Mouse (Mus musculus) cerebellum, adult 11 months (tissue): ENCODE data around the gene Cox6a1.
A peak's percentile ranks its signal among the peaks of the same experiment; 100 is the strongest.
"Not testable (repeated sequence)": the region's sequence is repeated elsewhere in the genome, so short reads cannot be mapped to it uniquely, and the experiment has no call there.

ENCODE experiments used
- DNase-seq: peaks from one replicate; pipeline ENCODE4 v3.0.0; 2022

Gene Cox6a1

DNA sequence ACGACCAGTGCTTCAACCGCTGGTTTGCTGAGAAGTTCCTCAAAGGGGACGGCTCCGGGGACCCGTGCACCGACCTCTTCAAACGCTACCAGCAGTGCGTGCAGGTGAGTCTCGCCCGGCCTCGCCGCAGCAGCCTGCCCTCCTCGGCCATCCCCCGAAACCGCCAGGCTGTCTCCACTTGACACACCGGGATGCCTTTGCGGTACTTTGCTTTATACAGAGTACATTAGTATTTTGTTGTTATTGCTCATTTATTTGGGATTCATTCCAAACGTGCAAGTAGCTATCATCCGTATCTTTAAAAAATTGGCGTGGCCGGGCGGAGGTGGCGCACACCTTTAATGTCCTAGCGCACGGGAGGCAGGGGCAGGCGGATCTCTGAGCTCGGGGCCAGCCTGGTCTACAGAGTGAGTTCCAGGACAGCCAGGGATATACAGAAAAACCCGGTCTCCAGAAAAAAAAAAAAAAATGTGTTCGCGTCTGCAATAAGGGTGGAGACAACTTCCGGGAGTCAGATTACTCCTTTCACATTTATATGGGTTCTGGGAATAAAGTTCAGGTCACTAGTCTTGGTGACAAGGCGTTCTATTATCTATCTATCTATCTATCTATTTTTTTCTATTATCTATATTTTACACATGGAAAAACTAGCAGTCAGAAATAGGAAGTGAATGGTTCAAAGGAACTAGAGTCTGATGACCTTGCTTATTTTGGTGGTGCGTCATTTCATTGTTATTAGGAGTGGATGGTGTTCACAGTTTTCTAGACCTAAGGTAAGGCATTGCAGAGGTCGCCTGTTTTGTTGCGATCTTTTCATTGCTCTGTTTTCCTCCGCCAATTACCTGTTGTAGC lies 7.2 kb downstream of the Cox6a1 start:
- no peak for DNase-seq

GRCm38 (mm10) chr5:115340577-115341313 lies 8.0 kb downstream of the Cox6a1 start, which contains the start of the genes Gatc and Triap1:
Gene Gatc, minus strand, starts transcription at chr5:115341178.
Gene Triap1, plus strand, starts transcription at chr5:115341225.
- DNase-seq: peak; percentile 85

- DNase-seq: no peak
Measured at GRCm38 (mm10) chr5:115340007-115340406, 8.8 kb downstream of the Cox6a1 start.

DNA sequence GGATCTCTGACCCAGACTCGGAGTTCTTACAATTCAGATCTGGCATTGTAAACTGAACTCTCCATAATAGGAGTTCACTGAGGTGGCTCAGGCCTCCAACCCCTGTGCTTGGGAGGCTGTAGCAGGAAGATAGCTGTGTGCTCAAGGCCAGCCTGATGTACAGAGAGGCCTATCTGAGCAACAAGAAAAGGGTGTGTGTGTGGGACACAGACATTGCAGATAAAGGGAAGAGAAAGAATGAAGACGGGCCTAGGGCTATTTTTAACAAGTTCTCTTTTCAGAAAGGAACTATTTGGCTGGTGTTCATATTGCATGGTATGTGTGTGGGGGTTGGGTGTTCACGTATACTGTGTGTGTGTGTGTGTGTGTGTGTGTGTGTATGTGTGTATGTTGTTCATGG lies 15.2 kb downstream of the Cox6a1 start:
- no peak for DNase-seq

- DNase-seq: no peak
Measured at GRCm38 (mm10) chr5:115330955-115331354, 17.8 kb downstream of the Cox6a1 start.

DNA sequence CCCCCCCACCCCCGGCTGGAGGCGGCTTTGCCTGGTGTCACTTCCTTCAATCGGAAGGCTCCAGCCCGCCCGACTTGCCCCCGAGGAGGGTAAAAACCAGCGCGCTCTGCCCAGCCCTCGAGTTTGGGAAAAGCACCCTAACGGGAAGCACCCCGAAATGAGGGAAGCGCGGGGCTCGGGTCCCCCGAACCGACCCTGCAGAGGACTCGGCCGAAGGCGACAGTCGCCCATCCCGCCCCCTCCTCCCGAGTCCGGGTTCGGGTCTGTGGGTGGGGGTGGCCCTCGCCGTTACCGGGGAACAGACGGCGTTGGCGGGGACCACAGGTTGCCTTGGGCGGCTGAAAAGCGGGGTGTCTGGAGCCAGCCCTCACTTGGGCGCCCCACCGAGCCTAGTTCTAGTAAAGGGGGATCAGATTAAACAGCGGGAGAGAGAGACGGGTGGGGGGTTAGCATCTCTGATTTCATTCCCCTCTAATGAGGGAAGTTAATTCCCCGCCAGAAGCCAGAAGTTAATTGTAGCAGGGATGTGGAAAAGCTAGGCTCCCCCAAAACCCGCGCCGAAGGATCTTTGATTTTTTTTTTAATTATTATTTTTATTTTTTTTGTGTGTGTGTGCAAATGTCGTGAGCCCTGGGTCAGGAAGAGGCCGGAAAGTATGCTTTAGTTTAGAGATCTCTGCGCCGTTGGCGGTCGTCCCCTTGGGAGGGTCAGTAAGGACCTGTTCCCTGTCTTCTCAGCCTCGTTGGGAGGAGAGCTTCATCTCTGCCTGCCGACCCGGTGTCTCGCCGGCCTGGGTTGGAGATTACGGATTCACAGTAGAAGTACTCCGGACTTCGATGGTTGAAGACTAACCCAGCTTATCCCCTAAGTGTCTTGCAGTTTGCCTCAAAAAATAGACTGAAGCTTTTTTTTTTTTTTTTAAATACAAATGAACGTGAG lies 20.9 kb downstream of the Cox6a1 start:
- DNase-seq: peak; percentile 44

GRCm38 (mm10) chr5:115326875-115327609 lies 21.7 kb downstream of the Cox6a1 start, which contains the start of gene Srsf9:
Gene Srsf9, plus strand, starts transcription at chr5:115327177.
- peak; percentile 96 for DNase-seq

- DNase-seq: no peak
Measured at GRCm38 (mm10) chr5:115326256-115326831, 22.4 kb downstream of the Cox6a1 start.

- peak; percentile 68 for DNase-seq
Measured at GRCm38 (mm10) chr5:115319004-115319940, 29.5 kb downstream of the Cox6a1 start.

DNA sequence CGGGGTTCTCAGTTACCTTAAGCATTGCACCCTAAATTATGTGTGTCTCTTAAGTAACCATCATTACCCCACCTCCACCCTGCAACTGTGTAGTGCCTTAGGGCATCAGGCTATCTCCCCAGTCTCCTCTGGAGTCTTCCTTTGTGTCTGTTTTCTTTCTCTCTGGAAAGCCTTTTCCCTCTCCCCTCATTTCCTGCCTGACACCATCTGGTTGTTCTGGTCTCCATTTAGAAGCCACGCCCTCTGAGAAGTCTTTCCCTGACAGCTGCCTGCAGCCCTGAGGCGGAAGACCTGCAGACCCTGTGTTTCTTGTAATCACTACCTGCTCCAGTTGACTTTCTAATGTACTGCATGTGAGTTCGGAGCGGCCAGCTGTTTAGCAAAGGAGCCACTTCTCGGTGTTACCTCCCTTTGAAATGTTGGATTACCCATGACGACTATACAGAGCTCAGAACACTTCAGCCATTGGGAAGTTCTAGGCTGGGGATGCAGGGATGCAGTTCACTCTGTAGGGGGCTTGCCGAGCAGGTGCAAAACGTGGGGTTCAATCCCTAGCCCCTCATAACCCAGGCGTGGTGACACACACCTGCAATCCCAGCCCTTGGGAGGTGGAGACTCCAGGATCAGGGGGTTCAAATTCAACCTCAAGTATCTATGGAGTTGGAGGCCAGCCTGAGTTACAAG lies 31.0 kb downstream of the Cox6a1 start:
- DNase-seq: no peak

- DNase-seq: no peak
Measured at GRCm38 (mm10) chr5:115316968-115317644, 31.7 kb downstream of the Cox6a1 start.

- DNase-seq: no peak
Measured at GRCm38 (mm10) chr5:115313668-115313943, 35.2 kb downstream of the Cox6a1 start.

DNA sequence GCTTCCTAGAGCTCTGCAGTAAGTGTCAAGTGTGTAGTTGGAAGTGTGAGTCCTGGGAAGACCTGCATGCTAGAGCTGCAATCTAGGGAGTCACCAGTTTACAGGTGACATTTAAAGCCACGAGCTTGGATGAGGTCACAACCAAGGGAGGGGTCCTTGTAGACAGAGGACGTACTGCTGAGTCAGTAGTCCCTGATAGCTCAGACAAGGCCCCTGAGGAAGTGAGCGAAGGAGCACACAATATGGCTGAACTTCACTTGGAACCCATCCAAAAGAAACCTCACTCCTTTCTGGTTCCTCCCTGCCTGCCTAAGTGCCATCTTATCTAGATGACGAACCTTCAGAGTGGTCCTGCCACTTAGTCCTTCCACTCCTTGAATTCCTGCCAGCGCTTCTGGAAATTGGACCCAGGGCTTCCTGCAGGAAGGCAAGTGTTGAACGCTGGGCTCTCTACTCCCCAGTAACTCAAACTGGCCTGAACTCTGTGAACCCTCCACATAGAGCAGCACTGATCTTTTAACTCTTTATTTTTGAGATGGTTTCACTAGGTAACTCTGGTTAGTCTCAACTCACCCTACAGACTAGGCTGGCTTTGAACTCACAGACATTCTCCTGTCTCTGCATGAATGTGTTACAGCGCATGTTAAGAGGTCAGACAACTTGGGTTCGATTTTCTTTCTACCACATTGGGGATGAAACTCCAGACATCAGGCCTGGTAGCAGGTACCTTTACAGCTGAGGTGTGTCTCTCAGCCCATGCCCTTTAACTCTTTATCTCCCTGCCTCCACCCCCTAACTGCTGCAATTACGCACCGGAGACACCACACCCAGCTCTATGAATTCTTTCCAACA lies 35.7 kb downstream of the Cox6a1 start:
- DNase-seq: no peak

DNA sequence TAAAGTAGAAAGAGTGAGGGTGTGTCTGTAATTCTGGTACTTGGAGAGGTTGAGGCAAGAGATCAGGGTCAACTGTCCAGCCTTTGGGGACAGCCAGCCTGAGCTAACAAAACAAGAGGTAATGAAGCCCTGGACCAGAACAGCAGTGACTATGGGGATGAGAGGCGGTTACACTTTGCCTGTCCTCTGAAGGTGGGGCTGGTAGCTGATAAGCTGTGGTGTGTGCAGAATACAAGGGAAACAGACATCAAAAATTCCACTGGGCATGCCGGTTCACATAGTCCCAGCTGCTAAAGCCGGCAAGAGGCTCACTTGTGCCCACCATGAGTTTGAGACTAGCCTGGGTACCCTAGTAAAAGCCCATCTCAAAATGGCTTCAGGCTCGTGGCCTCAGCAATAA lies 36.4 kb downstream of the Cox6a1 start:
- DNase-seq: no peak

- not testable (repeated sequence) for DNase-seq
Measured at GRCm38 (mm10) chr5:115302190-115302589, 46.6 kb downstream of the Cox6a1 start.

GRCm38 (mm10) chr5:115301615-115302014 lies 47.2 kb downstream of the Cox6a1 start:
- no peak for DNase-seq

GRCm38 (mm10) chr5:115300792-115301614 lies 47.8 kb downstream of the Cox6a1 start, which contains the start of gene Dynll1:
Gene Dynll1, minus strand, starts transcription at chr5:115300999.
- peak; percentile 99 for DNase-seq
